Comparison of ENCODE assay signal across 1 mouse cellular context in genomic region chr5:139818056-139818455, GRCm38 (mm10).
TF ChIP-seq lines count a peak whose summit lies in the region.

No protein-coding gene starts in this region.

TF ChIP-seq in MEL, 35 proteins besides CTCF, POLR2A, EP300 and RAD21:
- no peak for TF ChIP-seq ZKSCAN1 (IDR thresholded peaks at IDR 0.05; ENCODE audit: low read depth, low read length)
- 0 out of 2 replicates have a peak, but pooled peaks have one; percentile 24 for TF ChIP-seq GATA1 (IDR thresholded peaks at IDR 0.05; ENCODE audit: low read depth, low read length)
- TF ChIP-seq TAL1 (IDR thresholded peaks at IDR 0.05; ENCODE audit: low read length), result peak; percentile 24; the same call in 1 of the 2 replicates
- TF ChIP-seq MXI1 (IDR thresholded peaks at IDR 0.05; ENCODE audit: low read depth, low read length), result no peak
